Mouse (Mus musculus) ES-Bruce4 (cell line): Measurements from ENCODE around the gene Gramd4. TPM values are rescaled to one million over a fixed set of nuclear protein-coding genes. Genes with fewer than 3 reads are reported as not detected.

Experiments used
- H3K27ac ChIP-seq: 2 replicates; pipeline ENCODE4 v1.5.1; 2012; ENCODE audit warnings: low read length, inconsistent platforms; ENCODE audit not compliant: insufficient read depth
- H3K27me3 ChIP-seq: 2 replicates; pipeline ENCODE4 v1.6.1; 2012; ENCODE audit warnings: mild to moderate bottlenecking, low read length, inconsistent platforms; ENCODE audit not compliant: control insufficient read depth, poor library complexity, insufficient read depth, severe bottlenecking
- H3K36me3 ChIP-seq: 2 replicates; pipeline ENCODE4 v1.6.1; 2012; ENCODE audit warnings: inconsistent platforms, mild to moderate bottlenecking, low read length, moderate library complexity; ENCODE audit not compliant: control insufficient read depth, poor library complexity, insufficient read depth, severe bottlenecking
- H3K4me1 ChIP-seq: one replicate; pipeline ENCODE4 v1.8.1; 2011; ENCODE audit warnings: low read length; ENCODE audit not compliant: control insufficient read depth, insufficient read depth
- H3K4me3 ChIP-seq: 2 replicates; pipeline ENCODE4 v1.5.1; 2011; ENCODE audit warnings: low read depth, mild to moderate bottlenecking, low read length
- H3K9ac ChIP-seq: 2 replicates; pipeline ENCODE4 v1.6.1; 2012; ENCODE audit warnings: low read depth, mild to moderate bottlenecking, inconsistent platforms; ENCODE audit not compliant: poor library complexity, severe bottlenecking
- H3K9me3 ChIP-seq: replicated peaks from 2 replicates; pipeline ENCODE4 v1.6.1; 2012; ENCODE audit warnings: mild to moderate bottlenecking, low read length, inconsistent platforms; ENCODE audit not compliant: control insufficient read depth, poor library complexity, insufficient read depth, severe bottlenecking
- CTCF ChIP-seq: IDR thresholded peaks from one replicate; pipeline ENCODE4 v1.8.1; 2011; ENCODE audit warnings: low read depth, low read length
- EP300 ChIP-seq: IDR thresholded peaks from 2 replicates; pipeline ENCODE4 v1.6.1; 2011; ENCODE audit warnings: low read depth, low read length; ENCODE audit not compliant: insufficient read depth
- POLR2A ChIP-seq: IDR thresholded peaks from one replicate; pipeline ENCODE4 v1.8.1; 2011; ENCODE audit warnings: low read length; ENCODE audit not compliant: insufficient read depth
- polyA plus RNA-seq: library from polyadenylated mRNA; stranded (reverse); fragments of >200 nt; gene quantifications from 2 replicates; pipeline ENCODE4 v1.2.4, GENCODE M21; 2011; ENCODE audit warnings: low read depth; ENCODE audit not compliant: missing spikeins, insufficient read depth, insufficient read length

The Gramd4 gene
- polyA plus RNA-seq, 1 experiment: 22.6 TPM

DNA sequence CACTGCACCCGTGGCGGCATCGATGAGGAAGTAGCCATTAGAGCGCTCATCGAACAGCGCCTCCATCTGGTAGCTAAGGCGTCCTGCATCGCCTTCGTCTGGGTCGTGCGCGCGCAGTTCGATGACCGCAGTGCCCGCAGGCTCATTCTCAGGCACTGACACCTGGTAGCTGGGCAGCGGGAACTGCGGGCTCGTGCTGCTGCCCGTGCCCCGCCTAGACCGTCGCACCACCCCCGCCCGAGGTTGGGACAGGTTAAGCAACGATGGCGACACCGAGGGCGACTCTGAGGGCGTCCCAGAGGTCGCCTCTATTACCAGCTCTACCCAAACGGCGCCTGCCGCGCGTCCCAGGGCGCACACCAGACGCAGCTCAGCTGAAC lies 24.7 kb upstream of the Gramd4 start:
- Histone ChIP-seq H3K36me3 (no peaks in the 10 kb centered on the region), H3K27me3 (no peaks in the 10 kb centered on the region), H3K9ac (peak overlapping the region; percentile 80), H3K4me3 (peak overlapping the region; percentile 84), H3K9me3 (no peaks in the 10 kb centered on the region), H3K4me1 (no peaks in the 10 kb centered on the region), H3K27ac (no peak overlapping the region)
- TF ChIP-seq EP300 (0 out of 2 replicates have a peak, but pooled peaks have one; percentile 50), CTCF (peak; percentile 88), POLR2A (no peak)

DNA sequence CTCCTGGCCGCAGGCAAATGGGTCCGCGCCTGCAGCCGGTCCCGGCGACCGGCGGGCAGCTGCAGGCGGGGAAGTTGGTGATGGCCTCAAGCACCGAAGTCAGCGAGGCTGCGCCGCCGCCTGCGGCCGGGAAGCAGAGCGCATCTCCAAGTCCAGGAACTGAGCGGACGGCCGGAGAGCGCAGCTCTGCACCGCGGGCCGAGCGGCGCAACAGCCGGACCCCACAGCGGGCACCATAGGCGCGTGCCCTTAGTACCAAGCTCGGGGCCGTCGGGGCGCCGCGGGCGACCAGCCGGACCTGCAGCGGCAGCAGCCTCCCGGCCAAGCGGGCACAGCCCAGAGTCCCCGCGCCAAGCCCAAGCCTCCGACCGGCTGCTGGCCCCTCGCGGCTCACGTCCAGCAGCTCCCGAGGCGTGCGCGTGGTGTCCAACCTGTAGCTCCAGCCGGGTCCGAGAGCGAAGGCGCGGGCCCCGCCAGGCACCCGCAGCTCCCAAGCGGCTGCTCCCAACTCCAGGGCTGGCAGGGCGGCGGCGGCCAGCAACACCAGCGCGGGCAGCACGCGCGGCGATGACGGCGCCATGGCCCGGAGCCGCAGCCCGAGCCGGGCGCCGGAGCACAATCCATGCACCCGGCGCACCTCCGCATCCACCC lies 24.2 kb upstream of the Gramd4 start, which contains the start of gene Celsr1:
TSS of gene Celsr1 (minus strand) at position 587 of the 651 bp plus-strand sequence.
- H3K4me1 ChIP-seq: no peaks in the 10 kb centered on the region
- H3K9ac ChIP-seq: peak within 1 kb of the TSS; percentile 80
- TF ChIP-seq CTCF (no peak), EP300 (no peak), POLR2A (no peak)
- peak within 1 kb of the TSS; percentile 84 for H3K4me3 ChIP-seq
- no peaks in the 10 kb centered on the region for H3K9me3 ChIP-seq
- H3K36me3 ChIP-seq: no peaks in the 10 kb centered on the region
- H3K27me3 ChIP-seq: no peaks in the 10 kb centered on the region
- H3K27ac ChIP-seq: no peak within 1 kb of the TSS

DNA sequence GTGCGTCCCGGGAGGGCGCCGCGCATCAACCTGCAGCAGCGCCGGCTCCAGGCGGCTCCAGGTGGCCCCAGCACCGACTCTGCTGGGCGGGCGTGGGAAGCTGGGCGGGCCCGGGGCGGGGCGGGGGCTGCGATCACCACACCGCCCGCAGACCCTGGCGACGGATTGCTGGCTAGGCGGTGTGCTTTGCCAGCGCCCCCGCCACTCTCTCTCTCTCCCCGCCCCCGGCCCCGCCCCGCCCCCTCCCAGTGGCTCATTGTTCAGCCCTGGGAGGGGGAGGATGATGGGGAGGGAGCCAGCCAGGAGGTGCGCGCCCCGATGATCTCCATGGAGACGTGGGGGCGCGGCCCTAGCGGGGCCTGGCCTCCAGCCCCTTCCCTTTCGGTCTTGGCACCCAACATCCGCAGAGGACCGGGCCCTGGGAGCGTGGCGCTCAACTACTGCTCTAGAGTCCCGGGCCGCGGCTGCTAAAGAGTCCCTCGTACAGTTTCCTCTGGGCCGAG lies 23.4 kb upstream of the Gramd4 start:
- TF ChIP-seq EP300 (no peak), POLR2A (peak; percentile 31)
- no peaks in the 10 kb centered on the region for H3K27me3 ChIP-seq
- H3K9me3 ChIP-seq: no peaks in the 10 kb centered on the region
- H3K27ac ChIP-seq: no peak overlapping the region
- H3K9ac ChIP-seq: peak overlapping the region; percentile 80
- no peaks in the 10 kb centered on the region for H3K36me3 ChIP-seq
- H3K4me1 ChIP-seq: no peaks in the 10 kb centered on the region
- peak overlapping the region; percentile 84 for H3K4me3 ChIP-seq

DNA sequence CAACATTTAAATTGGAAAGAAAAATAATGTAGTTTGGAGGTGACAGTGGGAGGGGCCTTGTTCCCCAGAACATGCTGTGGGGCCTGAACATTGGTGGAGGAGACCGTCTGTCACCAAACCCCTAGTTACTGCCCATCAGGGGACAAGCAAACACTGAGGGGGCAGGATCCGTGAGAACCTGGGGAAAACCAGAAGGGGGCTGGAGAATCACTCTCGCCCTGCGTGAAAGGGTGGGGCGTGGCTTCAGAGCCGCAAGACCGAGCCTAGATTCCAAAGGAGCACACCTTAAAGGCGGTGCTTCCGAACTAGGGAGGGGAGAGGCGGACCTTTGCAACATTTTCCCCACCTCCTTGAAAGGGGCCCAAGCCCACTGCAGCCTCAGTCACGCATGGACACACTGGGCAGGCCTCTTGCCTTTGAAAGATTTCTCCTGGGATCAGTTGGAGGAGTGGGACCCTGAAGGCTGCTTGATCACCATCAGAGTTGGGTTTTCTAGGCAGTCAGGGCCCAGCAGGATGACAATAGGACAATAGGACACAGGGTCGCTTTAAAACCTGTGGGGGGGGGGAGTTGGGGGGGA lies 22.6 kb upstream of the Gramd4 start:
- no peak overlapping the region for H3K9ac ChIP-seq
- TF ChIP-seq EP300: no peak
- TF ChIP-seq POLR2A: no peak
- TF ChIP-seq CTCF: no peak

DNA sequence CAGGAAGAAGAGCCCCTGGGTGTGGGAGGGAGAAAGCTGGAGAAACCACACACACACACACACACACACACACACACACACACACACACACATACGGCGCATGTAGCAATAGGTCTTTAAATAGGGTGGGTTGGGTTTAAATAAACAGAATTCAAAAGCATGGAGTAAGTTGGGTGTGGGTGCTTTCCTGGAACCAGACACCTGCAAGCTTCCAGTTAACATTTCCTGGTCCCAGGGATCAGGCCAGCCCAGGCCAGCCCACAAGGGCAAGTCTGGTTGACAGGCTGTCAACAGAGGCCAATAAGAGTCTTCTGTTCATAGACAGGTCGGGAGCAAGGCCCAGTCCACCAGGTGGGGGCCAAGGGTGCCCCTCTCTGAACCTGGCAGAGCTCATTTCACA lies 21.6 kb upstream of the Gramd4 start:
- H3K27me3 ChIP-seq: no peaks in the 10 kb centered on the region
- H3K4me3 ChIP-seq: no peak overlapping the region
- H3K9ac ChIP-seq: no peak overlapping the region
- no peaks in the 10 kb centered on the region for H3K4me1 ChIP-seq
- H3K36me3 ChIP-seq: no peaks in the 10 kb centered on the region
- H3K27ac ChIP-seq: no peak overlapping the region
- TF ChIP-seq POLR2A (no peak), EP300 (no peak), CTCF (no peak)
- H3K9me3 ChIP-seq: no peaks in the 10 kb centered on the region

More for the DNA sequence above, 22.6 kb upstream of the Gramd4 start:
- no peak overlapping the region for H3K27ac ChIP-seq
- H3K4me3 ChIP-seq: peak overlapping the region; percentile 57
- no peaks in the 10 kb centered on the region for H3K36me3 ChIP-seq
- H3K27me3 ChIP-seq: no peaks in the 10 kb centered on the region
- H3K9me3 ChIP-seq: no peaks in the 10 kb centered on the region
- H3K4me1 ChIP-seq: no peaks in the 10 kb centered on the region

DNA sequence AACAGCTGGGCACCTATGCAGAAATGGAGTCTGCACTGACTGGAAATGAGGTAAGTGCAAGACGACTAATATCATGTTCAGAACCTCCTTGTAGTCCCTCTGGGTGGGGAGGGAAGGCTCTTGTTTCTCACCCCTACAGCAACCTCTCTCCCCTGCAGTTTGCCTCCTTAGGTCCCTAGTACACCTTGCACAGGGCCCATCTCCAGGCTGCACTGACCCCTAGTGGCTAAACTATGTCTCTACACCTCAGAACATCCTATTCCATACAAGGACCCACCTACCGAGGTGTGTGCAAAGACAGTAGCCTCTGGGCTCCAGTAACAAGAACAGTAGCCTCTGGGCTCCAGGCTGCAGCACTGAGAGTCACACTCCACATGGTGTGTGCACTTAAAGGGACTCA lies 18.7 kb upstream of the Gramd4 start:
- TF ChIP-seq EP300: no peak
- TF ChIP-seq CTCF: peak; percentile 96
- no peaks in the 10 kb centered on the region for H3K27me3 ChIP-seq
- H3K9ac ChIP-seq: no peak overlapping the region
- no peaks in the 10 kb centered on the region for H3K9me3 ChIP-seq
- H3K4me3 ChIP-seq: no peak overlapping the region
- no peaks in the 10 kb centered on the region for H3K36me3 ChIP-seq
- no peak overlapping the region for H3K27ac ChIP-seq
- no peaks in the 10 kb centered on the region for H3K4me1 ChIP-seq
